Mouse (Mus musculus): ENCODE data around the gene Frmd4a.

GRCm38 (mm10) chr2:4611295-4611694 is 593.8 kb downstream of the Frmd4a start:
- TF ChIP-seq CTCF (IDR thresholded peaks at IDR 0.05; ENCODE audit: low read depth): no peak
- TF ChIP-seq EP300 (optimal IDR thresholded peaks at IDR 0.05): no peak

Data from stomach, postnatal 0 days (tissue).